Mouse (Mus musculus) testis, adult 2 months (tissue): ENCODE measurements at regions not wholly inside any gene's neighbourhood (a gene's known extent, or its start where the extent isn't known, plus 50 kb on each side); places are given as distances from the start of the nearest gene placed in this dataset.

Experiments used
- CTCF ChIP-seq: fragments of 200-500 bp; IDR thresholded peaks from 2 replicates; pipeline ENCODE4 v1.5.1; 2012; ENCODE audit warnings: low read depth, mild to moderate bottlenecking, inconsistent platforms, low read length, moderate library complexity; ENCODE audit not compliant: control insufficient read depth, insufficient read depth, insufficient replicate concordance
- POLR2A ChIP-seq: fragments of 200-500 bp; IDR thresholded peaks from 2 replicates; pipeline ENCODE4 v1.6.1; 2012; ENCODE audit warnings: low read depth, mild to moderate bottlenecking, inconsistent platforms, low read length, moderate library complexity; ENCODE audit not compliant: control insufficient read depth

DNA sequence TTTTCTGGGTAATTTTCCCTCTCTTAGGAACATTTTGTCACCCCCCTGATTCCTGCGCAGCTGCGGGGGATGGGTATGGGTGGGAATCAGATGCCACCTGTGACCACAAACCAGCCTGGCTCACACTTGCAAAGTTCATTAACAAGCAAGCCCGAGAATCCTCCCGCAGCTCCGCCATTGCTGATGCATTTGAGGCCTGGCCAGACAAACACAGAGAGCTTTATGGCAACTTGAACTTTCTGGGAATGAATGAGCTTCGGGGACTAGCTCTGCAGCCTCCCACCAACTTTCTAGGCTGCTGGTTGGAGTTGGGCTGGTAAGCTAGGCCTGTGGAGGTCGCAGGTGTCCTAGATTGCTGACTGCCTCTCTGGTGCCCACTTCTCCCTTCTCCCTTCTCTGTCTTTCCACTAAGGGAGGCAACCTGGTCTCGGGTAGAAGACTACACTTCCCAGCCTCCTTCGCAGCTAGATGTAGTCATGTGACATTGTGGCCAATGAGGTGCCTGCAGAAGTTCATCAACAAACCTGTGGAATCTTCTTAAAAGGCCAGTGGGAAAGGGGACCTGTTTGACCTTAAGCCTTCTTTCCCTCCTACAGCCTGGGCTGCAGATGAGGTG is 110.6 kb upstream of the Vrk1 start:
- TF ChIP-seq CTCF (no peak), POLR2A (no peak)
